Mouse (Mus musculus) activated CD4-positive, CD25-positive, alpha-beta regulatory T cell (primary cell): ENCODE results near the gene Prelid3b. TPM values are rescaled to one million over a fixed set of nuclear protein-coding genes. Genes with fewer than 3 reads are reported as not detected.

Experiments used
- polyA plus RNA-seq, 2 experiments: library from polyadenylated mRNA; unstranded; fragments of 100-300 nt; shearing (Covaris generic); gene quantifications; one replicate each; pipeline ENCODE4 v1.2.1; 2017

Gene Prelid3b
- 100 to 1,000 TPM in 1 of 2 experiments, 10 to 100 TPM in 1; 99.8 to 116 TPM for polyA plus RNA-seq

GRCm38 (mm10) chr2:174472818-174473549, at the start of gene Prelid3b:
Gene Prelid3b (minus strand): TSS chr2:174473081.

GRCm38 (mm10) chr2:174463789-174464523, 8.9 kb downstream of the Prelid3b start, which contains the start of gene Atp5e:
Gene Atp5e (minus strand): TSS chr2:174464105.

GRCm38 (mm10) chr2:174450353-174450752, 22.5 kb downstream of the Prelid3b start, which contains the start of gene Tubb1:
Gene Tubb1 (plus strand): TSS chr2:174450695.

GRCm38 (mm10) chr2:174438737-174439449, 34.0 kb downstream of the Prelid3b start, which contains the start of gene Ctsz:
Gene Ctsz (minus strand): TSS chr2:174439039.

GRCm38 (mm10) chr2:174415731-174416310, 57.1 kb downstream of the Prelid3b start, which contains the start of gene Nelfcd:
Gene Nelfcd (plus strand): TSS chr2:174415804.

Other genes starting within 250 kb of the Prelid3b start
- gene Gnas, start 188.8 kb downstream of the Prelid3b start, polyA plus RNA-seq: 100 to 1,000 TPM; 698 to 885 TPM
- 1 to 10 TPM; 1.4 to 2.5 TPM for gene Gm20721, start 126.4 kb downstream of the Prelid3b start, polyA plus RNA-seq
- gene Nelfcd, start 57.3 kb downstream of the Prelid3b start, polyA plus RNA-seq: 10 to 100 TPM; 60.4 to 64.1 TPM
- gene Ctsz, start 34.0 kb downstream of the Prelid3b start, polyA plus RNA-seq: 100 to 1,000 TPM; 113 TPM
- gene Tubb1, start 22.4 kb downstream of the Prelid3b start, polyA plus RNA-seq: not detected
- 100 to 1,000 TPM; 542 to 543 TPM for gene Atp5e, start 9.0 kb downstream of the Prelid3b start, polyA plus RNA-seq
- 10 to 100 TPM in 1 of 2 experiments, 1 to 10 TPM in 1; 6.5 to 10.6 TPM for gene Zfp831, start 170.5 kb upstream of the Prelid3b start, polyA plus RNA-seq